Mouse (Mus musculus) megakaryocyte, embryonic 14.5 days (primary cell): Measurements from ENCODE around the gene Aip.

ENCODE experiments used
- FLI1 ChIP-seq: IDR thresholded peaks from 2 replicates; pipeline ENCODE4 v1.6.1; 2012; ENCODE audit warnings: low read length, inconsistent platforms, mixed read lengths
- GATA1 ChIP-seq: IDR thresholded peaks from 3 replicates; pipeline ENCODE4 v1.6.1; 2012; ENCODE audit warnings: mixed read lengths, low read length, inconsistent platforms, borderline replicate concordance

GRCm38 (mm10) chr19:4089128-4089527 is 36.5 kb downstream of the Aip start:
- no peak for TF ChIP-seq GATA1
- no peak for TF ChIP-seq FLI1
